Mouse (Mus musculus) CH12.LX (cell line): ENCODE measurements around the gene Rasgrp3.

Experiments
- CTCF ChIP-seq, 2 experiments: IDR thresholded peaks in 1 of 2; conservative IDR thresholded peaks in 1 of 2; 2 replicates each; pipeline ENCODE4 v1.5.1; 2011 to 2012; ENCODE audit warnings: low read depth in 2 of 2, low read length in 2 of 2, improper control_type of control experiment in 1 of 2, inconsistent platforms in 1 of 2, mild to moderate bottlenecking in 1 of 2, moderate library complexity in 1 of 2
- E2F4 ChIP-seq: IDR thresholded peaks from 2 replicates; pipeline ENCODE4 v1.6.1; 2011; ENCODE audit warnings: low read depth, low read length, improper control_type of control experiment; ENCODE audit not compliant: insufficient replicate concordance
- KAT2A ChIP-seq: IDR thresholded peaks from 2 replicates; pipeline ENCODE4 v1.6.1; 2012; ENCODE audit warnings: low read length, improper control_type of control experiment, inconsistent platforms; ENCODE audit not compliant: insufficient replicate concordance
- MAFK ChIP-seq: IDR thresholded peaks from 2 replicates; pipeline ENCODE4 v1.6.1; 2011; ENCODE audit warnings: low read length, improper control_type of control experiment; ENCODE audit not compliant: insufficient replicate concordance
- POLR2A ChIP-seq: IDR thresholded peaks from 2 replicates; pipeline ENCODE4 v1.6.1; 2011; ENCODE audit warnings: low read depth, mild to moderate bottlenecking, improper control_type of control experiment, low read length
- USF1 ChIP-seq: IDR thresholded peaks from 2 replicates; pipeline ENCODE4 v1.6.1; 2014; ENCODE audit warnings: low read depth, mild to moderate bottlenecking, inconsistent platforms, low read length, improper control_type of control experiment
- ZNF384 ChIP-seq: IDR thresholded peaks from 2 replicates; pipeline ENCODE4 v1.6.1; 2012; ENCODE audit warnings: low read depth, low read length, improper control_type of control experiment, inconsistent platforms

DNA sequence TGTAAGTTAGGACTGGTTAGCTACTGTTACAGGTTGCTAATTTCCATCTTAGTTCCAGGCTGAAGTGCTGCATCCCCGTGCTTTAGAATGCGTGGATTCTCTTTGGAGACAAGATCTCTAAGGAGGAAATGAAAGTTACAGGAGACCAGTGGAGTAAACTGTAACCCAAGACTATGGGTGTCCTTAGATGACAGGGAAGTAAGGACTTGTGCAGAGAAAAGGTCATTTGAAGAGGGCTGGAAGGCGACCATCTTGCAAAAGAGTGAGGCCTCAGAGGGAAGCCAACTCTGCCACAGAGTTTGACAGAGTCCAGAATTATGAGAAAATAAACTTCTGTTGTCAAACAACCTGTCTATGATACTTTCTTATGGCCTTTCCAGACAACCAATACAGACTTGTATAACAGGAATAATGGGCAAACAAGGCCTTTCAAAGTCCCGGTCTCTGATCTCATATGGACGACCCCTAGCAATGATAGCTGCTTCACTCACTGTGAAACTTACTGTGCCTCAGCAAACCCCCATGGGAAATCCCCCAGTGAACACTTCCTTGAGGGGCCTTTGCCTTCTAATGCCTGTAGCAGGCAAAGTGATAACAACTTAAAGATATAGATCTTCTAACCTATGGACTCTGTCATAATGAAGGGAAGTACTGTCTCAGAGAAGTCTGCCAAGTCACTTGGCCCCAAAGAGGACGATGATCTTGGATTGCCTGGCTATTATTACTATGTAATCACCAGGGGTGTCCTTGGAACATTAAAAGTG is 44.1 kb upstream of the Rasgrp3 start:
- TF ChIP-seq ZNF384 (no peak), POLR2A (no peak), CTCF (conservative IDR thresholded peaks at IDR 0.05 in 1 of 2, IDR thresholded peaks at IDR 0.05 in 1 of 2; ENCODE audit: low read depth in 2 of 2, low read length in 2 of 2) (no peak), USF1 (no peak), E2F4 (no peak), KAT2A (no peak), MAFK (no peak)
